Mouse (Mus musculus): Measurements from ENCODE around the gene Dnajc11.
A peak's percentile ranks its signal among the peaks of the same experiment; 100 is the strongest.

Gene Dnajc11

DNA sequence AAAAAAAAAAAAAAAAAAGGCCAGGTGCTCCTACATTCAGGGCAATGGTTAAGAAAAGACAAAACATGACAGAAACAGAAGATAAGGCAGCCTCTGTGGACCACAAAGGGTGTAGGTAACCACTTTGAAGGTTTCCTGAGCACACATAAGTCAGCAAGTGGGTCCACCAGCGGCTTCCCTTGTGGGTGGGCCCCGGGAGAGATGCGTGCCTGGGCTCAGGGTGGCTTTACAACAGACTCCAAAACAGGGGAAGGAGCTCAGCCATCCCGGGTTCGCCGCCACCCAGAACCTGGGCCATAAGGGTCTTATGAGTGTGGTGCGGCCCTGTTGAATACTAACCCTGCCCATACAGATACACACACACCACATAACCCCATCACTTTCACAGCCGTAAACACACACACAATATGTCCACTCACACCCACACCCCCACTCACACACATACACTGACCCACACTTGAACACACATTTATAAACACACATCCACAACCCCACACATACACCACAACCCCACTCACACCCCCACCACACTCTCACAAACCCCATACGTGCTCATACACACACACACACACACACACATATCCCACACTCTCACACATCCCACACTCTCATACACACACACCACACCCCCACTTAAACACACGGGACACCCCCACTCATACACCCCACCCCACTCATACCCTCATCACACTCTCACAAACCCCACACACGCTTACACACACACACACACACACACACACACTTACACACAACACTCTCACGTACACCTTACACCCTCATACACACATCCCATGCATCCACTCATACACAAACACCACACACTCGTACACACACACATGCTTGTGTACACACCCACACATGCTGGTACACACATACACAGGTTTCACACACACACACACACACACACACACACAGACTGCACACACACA is 651 bp upstream of the Dnajc11 start:
- DNase-seq (ENCODE audit: low read depth), result no peak

DNA sequence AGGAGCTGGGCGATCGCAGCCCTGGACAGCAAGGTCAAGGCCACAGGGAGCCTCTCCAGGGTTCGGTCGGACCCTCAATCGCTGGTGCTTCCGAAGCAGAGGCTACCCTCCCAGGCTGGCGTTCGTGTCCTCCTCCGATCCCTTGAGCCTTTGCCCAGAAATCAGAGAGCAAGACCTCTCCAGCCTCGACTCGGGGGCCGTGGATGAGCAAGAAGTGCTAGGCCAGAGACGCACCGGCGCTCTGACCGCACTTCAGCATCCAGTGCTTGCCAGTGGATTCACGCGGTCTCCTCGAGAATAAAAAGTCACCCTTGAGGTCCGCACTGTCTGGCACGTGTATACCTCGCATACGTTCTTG is 703 bp downstream of the Dnajc11 start:
- DNase-seq (ENCODE audit: low read depth), result peak; percentile 29

DNA sequence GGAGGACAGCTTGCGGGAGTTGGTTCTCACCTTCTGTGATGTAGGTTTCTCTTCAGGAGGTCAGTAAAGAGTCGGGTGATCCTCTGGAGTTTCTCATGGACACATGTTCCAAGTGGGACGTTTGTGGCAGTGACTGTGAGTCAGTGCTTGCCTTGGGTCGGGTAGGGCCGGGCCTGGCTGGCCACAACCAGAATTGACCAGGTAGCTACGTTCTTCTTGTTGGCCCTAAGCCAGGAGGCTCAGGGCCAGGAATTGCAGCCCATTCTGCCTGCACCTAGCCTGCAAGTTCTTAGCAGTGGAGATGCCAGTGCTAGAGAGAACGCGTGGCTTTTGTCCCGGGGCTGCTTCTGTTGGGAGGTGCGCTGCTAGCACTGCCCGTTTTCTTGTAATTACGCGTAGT is 4.0 kb downstream of the Dnajc11 start:
- peak; percentile 53 for DNase-seq (ENCODE audit: low read depth)

DNA sequence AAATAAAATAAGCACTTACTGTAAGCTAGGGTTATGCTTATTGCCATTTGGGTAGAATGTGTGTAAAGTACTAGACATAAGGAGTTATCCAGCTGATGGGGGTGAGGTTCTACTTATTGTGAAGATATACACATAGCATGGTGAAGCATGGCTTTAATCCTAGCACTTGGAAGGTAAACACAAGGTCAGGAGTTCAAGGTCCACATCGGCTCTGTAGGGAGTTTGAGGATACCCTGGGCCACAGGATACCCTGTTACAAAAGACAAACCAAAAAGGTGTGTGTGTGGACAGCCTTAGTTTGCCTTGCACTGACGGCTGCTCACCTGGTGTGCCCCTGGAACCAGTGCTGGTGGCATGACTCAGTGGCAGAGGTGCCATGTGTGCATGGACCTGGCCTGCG is 4.6 kb downstream of the Dnajc11 start:
- DNase-seq (ENCODE audit: low read depth), result no peak

DNA sequence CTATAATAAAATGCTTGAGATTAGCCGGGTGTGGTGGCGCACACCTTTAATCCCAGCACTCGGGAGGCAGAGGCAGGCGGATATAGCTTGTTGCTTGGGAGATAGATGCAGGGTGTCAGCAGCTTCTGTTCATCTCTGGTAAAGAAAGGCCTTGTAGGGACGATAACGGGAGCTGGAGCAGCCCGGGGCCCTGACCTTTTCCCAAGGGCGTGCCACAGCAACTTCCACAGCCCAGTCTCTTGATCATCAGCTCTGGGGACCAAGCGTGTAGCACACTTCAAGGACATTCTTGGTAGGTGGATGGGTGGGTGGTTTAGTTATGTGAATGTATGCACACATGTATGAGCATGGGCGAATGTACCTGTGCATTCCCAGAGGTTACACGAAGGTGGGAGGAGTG is 12.7 kb downstream of the Dnajc11 start:
- no peak for DNase-seq (ENCODE audit: low read depth)

DNA sequence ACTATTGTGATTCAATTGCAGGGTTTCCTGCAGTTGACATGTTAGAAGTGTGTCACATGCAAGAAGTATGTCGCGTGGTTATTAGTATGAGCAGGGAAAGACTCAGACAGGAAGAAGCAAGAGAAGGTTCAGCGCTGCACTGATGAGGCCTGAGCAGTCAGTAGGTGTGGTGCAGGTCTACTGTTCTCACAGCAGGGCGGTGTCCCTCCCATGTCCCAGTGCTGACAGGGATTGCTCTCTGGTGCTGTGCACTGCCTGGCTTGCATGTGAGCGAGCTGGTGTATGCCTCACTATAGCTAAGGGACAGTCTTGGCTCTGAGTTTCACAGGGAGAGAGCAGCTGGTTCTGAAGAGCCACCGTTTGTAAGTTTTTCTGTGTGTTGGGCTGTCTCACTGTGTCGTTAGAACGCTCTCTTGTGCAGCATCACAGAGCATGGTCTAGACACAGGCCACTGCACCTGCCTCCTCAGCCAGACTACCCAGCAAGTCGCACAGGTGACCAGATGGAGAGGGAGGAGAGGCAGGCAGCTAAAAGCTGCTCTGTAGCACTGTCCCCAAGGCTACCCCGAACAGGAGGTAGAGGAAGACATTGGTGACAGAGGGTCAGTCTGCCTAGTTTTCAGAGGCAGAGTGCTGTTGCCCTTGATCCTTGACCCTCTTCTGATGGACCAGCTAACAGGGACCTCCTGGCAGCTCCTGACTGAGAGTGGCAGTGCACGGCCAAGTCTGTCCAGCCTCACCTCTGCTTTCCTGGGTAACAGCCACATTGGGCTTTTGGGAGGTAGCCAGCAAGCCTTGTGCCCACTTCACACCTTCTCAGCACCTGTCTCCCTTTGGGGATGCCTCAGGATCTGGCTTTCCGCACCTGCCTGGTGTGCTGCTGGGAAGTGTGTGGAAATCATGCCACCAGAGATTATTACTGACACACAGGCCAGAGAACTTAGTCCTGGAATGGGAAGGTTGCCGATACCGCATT is 15.3 kb downstream of the Dnajc11 start:
- DNase-seq (ENCODE audit: low read depth), result no peak

DNA sequence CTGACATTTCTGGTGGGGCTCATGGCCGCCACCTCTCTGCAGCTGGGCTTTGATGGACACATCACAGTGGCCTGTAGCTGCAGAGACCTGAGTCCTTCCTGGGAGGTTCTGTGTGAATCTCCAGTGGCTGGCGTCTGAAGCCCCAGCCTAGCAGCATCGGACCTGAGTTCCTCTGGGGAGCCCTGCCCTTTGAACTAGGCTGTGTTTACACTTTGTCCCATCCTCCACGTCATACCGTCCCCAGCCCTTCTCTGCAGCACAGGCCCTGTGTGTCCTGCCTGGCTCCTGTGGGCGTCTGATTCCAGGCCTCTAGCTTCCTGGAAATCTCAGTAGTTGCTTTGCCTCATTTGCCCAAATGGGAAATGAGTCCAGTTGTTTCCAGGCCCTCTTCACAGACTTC is 19.7 kb downstream of the Dnajc11 start:
- DNase-seq (ENCODE audit: low read depth), result no peak

DNA sequence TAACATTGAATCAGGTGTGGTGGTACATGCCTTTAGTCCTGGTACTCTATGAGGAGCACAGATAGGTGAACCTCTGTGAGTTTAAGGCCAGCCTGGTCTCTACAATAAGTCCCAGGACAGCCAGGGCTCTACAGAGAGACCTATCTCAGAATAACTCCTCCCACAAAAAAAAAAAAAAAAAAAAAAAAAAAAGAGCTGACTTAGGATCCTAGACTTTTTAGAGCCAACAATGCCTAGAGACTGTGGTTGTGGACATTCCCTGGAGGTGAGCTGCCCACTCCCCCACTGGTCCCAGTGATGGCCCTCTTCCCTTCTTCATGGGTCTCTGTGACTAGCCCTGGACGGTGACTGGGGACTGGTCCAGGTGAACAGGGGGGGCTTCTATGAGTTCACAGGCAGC is 22.3 kb downstream of the Dnajc11 start:
- DNase-seq (ENCODE audit: low read depth), result no peak

DNA sequence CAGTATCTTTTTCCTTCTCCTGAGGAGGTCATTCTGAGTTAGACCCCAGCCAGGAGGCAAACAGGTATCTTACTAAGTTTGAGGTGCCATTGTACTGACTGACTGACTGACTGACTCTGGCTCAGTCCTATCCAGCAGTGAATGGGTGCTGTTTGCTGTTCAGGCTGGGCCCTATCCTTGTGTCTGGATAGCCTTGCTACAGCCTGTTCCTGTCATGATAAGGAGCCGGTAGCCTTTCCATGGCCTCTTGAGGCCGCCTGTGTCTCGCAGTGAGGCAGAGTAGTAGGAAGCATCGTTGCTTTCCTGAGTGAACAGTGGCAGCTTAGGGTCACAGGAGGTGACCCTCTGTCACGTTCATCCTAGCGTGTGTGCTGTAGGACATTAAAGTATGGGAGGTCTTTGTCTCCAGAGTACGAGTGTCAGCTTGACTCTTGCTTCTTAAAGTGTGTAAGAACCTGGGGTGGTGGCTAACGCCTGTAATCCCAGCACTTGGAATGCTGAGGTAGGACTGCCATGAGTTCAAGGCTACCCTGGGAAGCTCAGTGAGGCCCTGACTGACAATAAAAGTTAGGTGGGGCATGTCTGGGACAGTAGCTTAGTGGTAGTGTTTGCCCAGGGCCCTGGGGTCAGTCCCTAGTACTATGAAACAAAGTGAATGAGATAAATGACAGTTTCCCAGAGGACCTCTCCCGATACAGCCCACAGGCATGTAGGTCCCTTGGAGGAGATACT is 24.3 kb downstream of the Dnajc11 start:
- DNase-seq (ENCODE audit: low read depth), result no peak

DNA sequence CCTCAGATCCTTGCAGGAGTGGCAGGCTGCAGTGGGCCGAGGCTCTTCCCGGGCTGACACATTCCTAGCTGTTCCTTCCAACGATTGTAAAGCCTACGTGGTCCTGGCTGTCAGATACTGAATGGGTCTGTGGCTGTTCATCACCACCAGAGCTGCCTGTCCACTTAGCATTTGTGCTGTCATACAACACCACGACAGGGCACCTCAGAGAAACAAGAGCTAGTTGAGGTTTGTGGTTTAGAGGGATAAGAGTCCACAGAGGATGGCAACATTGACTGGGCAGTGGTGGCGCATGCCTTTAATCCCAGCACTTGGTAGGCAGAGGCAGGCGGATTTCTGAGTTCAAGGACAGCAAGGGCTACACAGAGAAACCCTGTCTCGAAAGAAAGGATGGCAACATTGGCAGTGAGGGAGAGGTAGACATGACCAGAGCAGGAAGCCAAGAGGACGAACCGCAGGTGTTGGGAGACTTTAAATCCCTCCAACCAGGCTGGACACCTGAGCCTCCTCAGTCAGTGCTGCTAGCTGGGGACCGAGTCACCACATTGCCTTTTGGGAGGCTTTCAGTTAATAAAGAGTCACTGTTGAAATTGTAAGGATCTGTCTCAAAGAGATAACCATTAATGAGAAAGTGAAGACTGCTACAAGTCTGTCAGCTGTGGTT is 26.5 kb downstream of the Dnajc11 start:
- DNase-seq (ENCODE audit: low read depth), result peak; percentile 68

DNA sequence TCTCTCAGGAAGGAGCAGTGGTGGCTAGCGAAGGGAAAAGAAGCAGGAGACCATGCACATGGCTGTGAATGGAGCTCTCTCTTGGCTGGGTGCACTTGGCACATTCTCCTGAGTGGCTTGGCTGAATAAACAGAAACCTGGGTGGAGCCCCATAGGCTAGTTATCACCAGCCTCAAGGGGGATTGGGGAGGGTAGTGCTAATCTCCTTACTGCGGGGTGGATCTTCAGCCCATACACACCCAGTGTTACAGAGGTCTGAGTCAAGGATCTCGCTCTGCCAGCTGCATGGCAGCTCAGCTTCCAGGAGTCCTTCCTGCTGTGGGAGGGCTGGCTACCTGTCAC is 27.0 kb downstream of the Dnajc11 start:
- peak; percentile 79 for DNase-seq (ENCODE audit: low read depth)

DNA sequence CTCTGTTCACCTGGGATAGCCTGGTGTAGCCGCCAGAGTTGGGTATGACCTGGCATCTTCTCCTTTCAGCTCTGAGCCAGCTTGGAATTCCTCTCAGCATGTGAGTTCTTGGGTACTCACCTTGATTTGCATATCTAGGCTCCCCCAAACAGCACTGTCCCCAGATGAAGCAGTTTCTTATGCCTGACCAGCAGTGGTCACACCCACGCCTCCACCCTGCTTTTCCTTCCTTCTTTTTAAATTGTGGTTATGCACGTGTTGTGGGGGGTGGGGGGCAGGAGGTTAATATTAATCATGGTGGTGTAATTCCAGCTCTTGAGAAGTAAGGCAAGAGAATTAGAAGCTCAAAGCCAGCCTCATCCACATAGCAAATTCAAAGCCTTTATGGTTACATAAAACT is 29.3 kb downstream of the Dnajc11 start:
- DNase-seq (ENCODE audit: low read depth), result peak; percentile 79

DNA sequence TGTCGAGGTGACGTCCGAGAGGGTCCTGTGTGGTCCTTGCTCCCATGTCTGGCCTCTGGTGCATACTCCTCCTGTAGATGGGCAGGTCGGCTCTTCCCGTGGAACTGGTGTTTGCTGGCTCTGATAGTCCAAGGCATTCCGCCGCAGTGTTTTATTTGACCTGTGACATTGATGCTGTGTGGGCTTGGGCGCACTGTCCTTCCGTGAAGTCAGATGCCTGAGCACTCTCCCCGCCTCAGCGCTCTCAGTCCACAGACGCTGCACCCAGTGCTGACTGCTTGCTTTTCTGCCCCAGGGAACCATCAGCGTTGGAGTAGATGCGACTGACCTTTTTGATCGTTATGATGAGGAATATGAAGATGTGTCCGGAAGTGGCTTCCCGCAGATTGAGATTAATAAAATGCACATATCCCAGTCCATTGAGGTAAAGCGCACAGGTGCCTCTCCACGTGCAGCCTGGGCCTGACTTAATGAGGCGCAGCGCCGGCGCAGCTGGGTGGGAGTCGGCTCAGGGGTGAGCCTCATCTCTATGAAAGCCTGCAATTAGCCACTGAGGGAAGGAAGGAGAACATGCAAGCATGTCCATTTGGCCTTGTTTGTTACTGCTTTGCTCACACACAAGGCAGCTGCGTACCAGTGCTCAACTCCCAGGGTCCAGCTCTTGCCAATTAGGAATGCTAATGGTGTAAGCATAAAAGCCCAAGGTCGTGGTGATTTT is 34.9 kb downstream of the Dnajc11 start:
- no peak for DNase-seq (ENCODE audit: low read depth)

DNA sequence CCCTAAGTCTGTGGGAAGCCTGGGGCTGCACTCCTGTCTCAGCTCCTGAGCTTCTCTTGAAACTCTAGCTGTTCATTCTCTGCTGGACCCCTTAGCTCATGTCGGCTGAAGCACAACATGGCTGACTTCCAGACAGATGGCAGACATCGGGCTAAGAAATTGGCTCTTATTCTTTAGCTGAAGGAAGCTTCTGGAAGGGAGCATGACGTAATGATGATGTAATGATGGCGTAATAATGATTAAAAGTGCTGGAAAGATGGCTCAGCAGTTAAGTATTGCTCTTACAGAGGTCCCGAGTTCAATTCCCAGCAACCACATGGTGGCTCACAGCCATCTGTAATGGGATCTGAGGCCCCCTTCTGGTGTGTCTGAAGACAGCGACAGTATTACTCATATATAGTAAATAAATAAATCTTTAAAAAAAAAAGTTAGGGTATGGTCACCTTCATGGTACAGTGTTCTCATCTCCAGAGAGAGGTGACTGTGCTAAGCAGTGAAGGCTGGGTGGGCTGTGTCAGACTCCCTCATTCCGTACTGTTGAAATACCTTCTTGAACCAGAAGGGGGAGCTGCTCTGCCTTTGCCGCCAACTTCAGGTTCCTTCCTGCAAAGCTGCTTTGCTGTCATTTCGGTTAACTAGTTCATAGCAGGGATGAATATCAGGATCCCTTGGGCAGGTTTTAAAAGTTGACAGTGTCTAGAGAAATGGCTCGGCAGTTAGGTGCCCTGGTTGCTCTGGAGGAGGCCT is 38.9 kb downstream of the Dnajc11 start:
- DNase-seq (ENCODE audit: low read depth), result peak; percentile 57

DNA sequence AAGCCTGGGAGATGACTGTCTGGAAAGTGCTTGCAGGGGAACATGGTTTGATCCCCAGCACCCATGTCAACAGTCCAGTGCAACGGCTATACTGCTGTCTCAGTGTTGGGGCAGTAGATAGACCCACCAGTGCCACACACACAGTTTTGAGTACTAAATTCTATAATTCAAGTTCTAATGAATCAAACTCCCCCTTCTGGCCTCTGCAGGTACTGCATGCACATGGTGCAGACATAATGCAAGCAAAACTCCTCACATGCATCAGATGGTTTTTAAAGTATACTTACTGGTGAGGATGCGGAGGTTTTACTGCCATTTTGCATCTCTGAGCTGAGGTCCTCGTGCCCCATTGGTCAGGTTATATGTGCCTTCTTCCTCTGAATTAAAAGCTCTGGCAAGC is 42.0 kb downstream of the Dnajc11 start:
- peak; percentile 51 for DNase-seq (ENCODE audit: low read depth)

DNA sequence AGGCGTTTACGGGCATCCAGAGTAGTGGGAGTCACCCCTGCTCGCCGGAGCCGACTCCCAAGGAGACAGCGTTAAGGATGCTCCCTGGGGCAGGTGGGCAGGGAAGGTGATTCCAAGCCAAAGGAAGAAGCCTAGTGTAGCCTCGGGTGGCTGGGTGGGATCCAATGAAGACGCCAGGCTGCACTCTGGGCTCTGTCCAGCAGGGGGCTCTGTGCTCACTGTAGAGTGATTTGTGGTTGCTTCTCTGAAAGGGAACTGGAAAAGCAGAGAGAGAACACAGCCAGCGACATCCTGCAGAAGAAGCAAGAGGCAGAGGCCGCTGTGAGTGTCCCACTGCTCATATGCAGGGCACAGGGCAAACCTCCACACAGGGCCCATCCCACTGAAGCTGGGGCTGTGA is 44.3 kb downstream of the Dnajc11 start:
- peak; percentile 69 for DNase-seq (ENCODE audit: low read depth)

DNA sequence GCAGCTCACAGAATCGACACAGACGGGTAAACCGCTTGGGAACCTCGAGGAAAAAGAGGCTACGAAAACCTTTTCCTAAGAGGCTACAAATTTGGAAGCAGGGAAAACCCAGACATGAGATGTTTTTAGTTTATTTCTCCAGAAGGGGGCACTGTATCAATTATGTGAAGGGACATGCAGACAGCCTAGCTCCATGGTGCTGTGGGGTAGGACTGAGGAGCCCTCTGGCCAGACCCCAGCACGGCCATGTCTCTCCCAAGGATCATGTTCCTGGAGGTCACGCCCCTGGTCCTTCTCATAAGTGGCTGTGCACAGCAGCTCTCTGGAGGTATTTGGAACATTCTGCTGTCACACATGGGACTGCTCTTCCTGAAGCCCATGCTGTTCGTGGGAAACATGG is 47.2 kb downstream of the Dnajc11 start:
- DNase-seq (ENCODE audit: low read depth), result peak; percentile 38

DNA sequence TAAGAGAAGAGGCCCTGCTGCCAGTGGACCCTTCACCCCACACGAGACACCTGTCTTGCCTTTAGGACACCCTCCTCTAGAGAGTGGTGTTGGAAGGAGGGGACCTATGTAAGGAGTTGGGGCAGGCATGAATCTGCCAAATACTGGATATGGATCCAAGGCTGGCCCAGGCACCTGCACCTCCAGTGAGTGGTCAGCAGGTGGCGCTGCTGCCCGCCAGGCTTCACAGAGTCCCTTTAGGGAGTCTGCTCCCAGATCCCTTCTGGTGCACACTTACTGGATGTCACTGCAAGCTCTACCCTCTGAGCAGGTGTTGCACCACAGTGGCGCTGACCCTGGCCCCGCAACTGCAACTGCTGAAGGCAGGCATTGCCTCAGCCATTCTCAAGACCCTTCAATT is 47.9 kb downstream of the Dnajc11 start:
- peak; percentile 73 for DNase-seq (ENCODE audit: low read depth)

DNA sequence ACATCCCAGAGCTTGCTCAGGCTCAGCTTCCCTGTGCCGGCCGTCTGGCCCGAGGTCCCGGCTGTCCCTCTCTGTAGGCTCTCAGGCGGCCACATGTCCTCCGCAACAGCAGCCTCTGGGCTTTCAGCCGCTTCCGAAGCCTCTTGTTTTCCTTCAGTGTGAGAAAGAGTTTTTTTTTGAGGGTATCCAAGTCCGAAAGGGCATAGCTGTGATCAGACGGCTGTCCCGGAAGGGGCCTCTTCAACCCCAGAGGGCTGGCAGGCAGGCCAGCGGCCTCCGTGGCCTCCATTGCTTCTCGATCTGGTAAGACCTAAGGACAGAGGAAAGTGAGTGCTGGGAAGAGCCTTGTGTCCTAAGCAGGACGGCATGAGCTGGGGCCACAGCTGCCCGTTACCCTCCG is 49.6 kb downstream of the Dnajc11 start:
- no peak for DNase-seq (ENCODE audit: low read depth)

DNA sequence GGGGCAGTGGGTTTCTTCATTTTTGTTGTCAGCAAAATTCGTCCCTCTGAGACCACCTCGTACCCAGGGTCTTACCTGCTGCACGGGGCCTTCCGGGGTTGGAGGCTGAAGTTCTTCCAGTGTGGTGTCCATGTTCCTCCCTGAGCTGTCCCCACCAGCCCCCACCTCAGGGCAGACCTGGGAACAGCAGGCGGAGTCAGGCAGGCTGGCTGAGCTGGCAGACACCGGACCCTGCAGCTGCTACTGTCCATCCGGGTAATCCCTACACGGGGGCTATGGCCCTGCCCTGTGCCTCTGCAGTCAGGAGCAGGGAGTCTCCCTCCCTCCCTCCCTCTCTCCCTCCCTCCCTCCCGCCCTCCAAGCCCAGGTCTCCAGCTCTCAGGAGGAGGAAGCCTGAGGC is 50.1 kb downstream of the Dnajc11 start:
- DNase-seq (ENCODE audit: low read depth), result no peak
